Mouse (Mus musculus): ENCODE measurements around the gene Terb2. TPM values are rescaled to one million over a fixed set of nuclear protein-coding genes. Genes with fewer than 3 reads are reported as not detected.
"Not testable (repeated sequence)": the region's sequence is repeated elsewhere in the genome, so short reads cannot be mapped to it uniquely, and the experiment has no call there.

Terb2 gene
- polyA plus RNA-seq, 1 experiment from 2014 or later: not detected

- no peaks in the 10 kb centered on the region for H3K36me3 ChIP-seq (ENCODE audit: control insufficient read depth, insufficient read depth)
- H3K9ac ChIP-seq (ENCODE audit: low read depth, low read length): no peak overlapping the region
- 77% methylated on average over 3 of the region's 3 CpGs for WGBS (ENCODE audit: insufficient replicate concordance)
- H3K4me2 ChIP-seq (ENCODE audit: low read depth, low read length): no peak overlapping the region
- no peaks in the 10 kb centered on the region for H3K9me3 ChIP-seq (replicated peaks; ENCODE audit: control insufficient read depth, low read length)
- no peaks in the 10 kb centered on the region for H3K27me3 ChIP-seq (ENCODE audit: control insufficient read depth, insufficient read depth, low read depth, low read length)
- ATAC-seq (ENCODE audit: low read depth): no peak
- H3K27ac ChIP-seq (ENCODE audit: low read length): no peak overlapping the region
- no peaks in the 10 kb centered on the region for H3K4me1 ChIP-seq (ENCODE audit: control insufficient read depth, low read depth, low read length)
- H3K4me3 ChIP-seq (ENCODE audit: low read depth, low read length): no peak overlapping the region
These were observed 24.6 kb downstream of the Terb2 start for GRCm38 (mm10) chr2:122210534-122211228.

GRCm38 (mm10) chr2:122217075-122217474 lies 31.0 kb downstream of the Terb2 start:
- not testable (repeated sequence) for H3K4me3 ChIP-seq (ENCODE audit: low read depth, low read length)
- ATAC-seq (ENCODE audit: low read depth): peak; percentile 90

DNA sequence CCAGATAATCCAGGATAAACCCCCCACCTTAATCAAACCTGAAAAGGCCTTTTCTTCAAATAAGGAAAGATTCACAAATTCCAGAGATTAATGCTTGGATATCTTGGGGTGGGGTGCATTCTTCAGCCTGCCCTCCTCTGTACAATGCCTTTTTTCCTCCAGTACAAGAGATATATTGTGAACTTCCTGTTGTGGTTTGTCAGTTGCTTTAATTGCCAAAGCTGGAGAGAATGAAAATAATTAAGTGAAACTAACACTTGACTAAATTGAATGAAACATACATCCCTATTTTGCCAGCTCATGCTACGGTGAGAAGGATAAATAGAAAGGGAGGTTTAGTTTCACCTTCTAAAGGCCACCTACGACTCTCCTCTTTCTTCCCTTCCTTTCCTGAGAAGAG lies 32.2 kb downstream of the Terb2 start:
- Histone ChIP-seq H3K4me3 (ENCODE audit: low read depth, low read length) (no peak overlapping the region), H3K4me2 (ENCODE audit: low read depth, low read length) (no peak overlapping the region), H3K36me3 (ENCODE audit: control insufficient read depth, insufficient read depth) (no peaks in the 10 kb centered on the region), H3K9ac (ENCODE audit: low read depth, low read length) (no peak overlapping the region), H3K27ac (ENCODE audit: low read length) (no peak overlapping the region), H3K4me1 (ENCODE audit: control insufficient read depth, low read depth, low read length) (peaks cover 8% of the 10 kb centered on the region), H3K9me3 (replicated peaks; ENCODE audit: control insufficient read depth, low read length) (no peaks in the 10 kb centered on the region), H3K27me3 (ENCODE audit: control insufficient read depth, insufficient read depth, low read depth, low read length) (no peaks in the 10 kb centered on the region)
- 34% methylated on average over 2 of the region's 2 CpGs for WGBS (ENCODE audit: insufficient replicate concordance)
- ATAC-seq (ENCODE audit: low read depth): no peak

More at GRCm38 (mm10) chr2:122217075-122217474, 31.0 kb downstream of the Terb2 start:
- not testable (repeated sequence) for H3K9me3 ChIP-seq (replicated peaks; ENCODE audit: control insufficient read depth, low read length); H3K4me1 ChIP-seq (ENCODE audit: control insufficient read depth, low read depth, low read length); H3K36me3 ChIP-seq (ENCODE audit: control insufficient read depth, insufficient read depth); H3K27me3 ChIP-seq (ENCODE audit: control insufficient read depth, insufficient read depth, low read depth, low read length); H3K9ac ChIP-seq (ENCODE audit: low read depth, low read length); H3K4me2 ChIP-seq (ENCODE audit: low read depth, low read length)
- peak overlapping the region; percentile 12; the same call in 1 of the 2 replicates for H3K27ac ChIP-seq (ENCODE audit: low read length)
- WGBS (ENCODE audit: insufficient replicate concordance): 44% methylated on average over 4 of the region's 4 CpGs

DNA sequence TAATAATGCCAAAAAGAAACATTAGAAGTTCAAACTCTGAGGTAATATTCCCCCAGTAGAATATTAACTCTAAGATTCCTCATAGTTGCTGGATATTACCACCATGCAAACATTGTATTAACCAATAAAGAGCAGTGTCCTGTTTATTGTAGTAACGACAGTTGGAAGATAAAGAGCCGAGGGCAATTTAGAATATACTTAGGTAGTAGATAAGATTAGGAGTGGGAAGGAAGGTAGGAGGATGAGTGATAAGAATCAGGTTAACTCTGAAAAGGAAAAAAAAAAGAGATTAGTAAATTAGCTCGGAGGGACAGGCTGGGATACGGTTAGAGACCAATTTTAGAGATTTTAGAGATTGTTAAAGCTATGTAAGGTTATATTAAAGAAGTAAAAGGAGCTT lies 35.3 kb downstream of the Terb2 start:
- no peak overlapping the region for H3K4me2 ChIP-seq (ENCODE audit: low read depth, low read length)
- H3K9ac ChIP-seq (ENCODE audit: low read depth, low read length): no peak overlapping the region
- H3K36me3 ChIP-seq (ENCODE audit: control insufficient read depth, insufficient read depth): no peaks in the 10 kb centered on the region
- WGBS (ENCODE audit: insufficient replicate concordance): 13% methylated on average over 4 of the region's 4 CpGs
- H3K27me3 ChIP-seq (ENCODE audit: control insufficient read depth, insufficient read depth, low read depth, low read length): no peaks in the 10 kb centered on the region
- ATAC-seq (ENCODE audit: low read depth): no peak
- H3K4me3 ChIP-seq (ENCODE audit: low read depth, low read length): no peak overlapping the region
- H3K4me1 ChIP-seq (ENCODE audit: control insufficient read depth, low read depth, low read length): peaks cover 11% of the 10 kb centered on the region
- no peaks in the 10 kb centered on the region for H3K9me3 ChIP-seq (replicated peaks; ENCODE audit: control insufficient read depth, low read length)
- H3K27ac ChIP-seq (ENCODE audit: low read length): no peak overlapping the region

GRCm38 (mm10) chr2:122221798-122222197 lies 35.7 kb downstream of the Terb2 start:
- H3K9me3 ChIP-seq (replicated peaks; ENCODE audit: control insufficient read depth, low read length): no peaks in the 10 kb centered on the region
- H3K4me1 ChIP-seq (ENCODE audit: control insufficient read depth, low read depth, low read length): peaks cover 14% of the 10 kb centered on the region
- H3K27ac ChIP-seq (ENCODE audit: low read length): no peak overlapping the region
- no peak overlapping the region for H3K4me3 ChIP-seq (ENCODE audit: low read depth, low read length)
- ATAC-seq (ENCODE audit: low read depth): peak; percentile 51; the same call in 1 of the 2 replicates
- no peak overlapping the region for H3K4me2 ChIP-seq (ENCODE audit: low read depth, low read length)
- H3K36me3 ChIP-seq (ENCODE audit: control insufficient read depth, insufficient read depth): no peaks in the 10 kb centered on the region
- 32% methylated on average over 5 of the region's 5 CpGs for WGBS (ENCODE audit: insufficient replicate concordance)
- H3K9ac ChIP-seq (ENCODE audit: low read depth, low read length): no peak overlapping the region
- H3K27me3 ChIP-seq (ENCODE audit: control insufficient read depth, insufficient read depth, low read depth, low read length): no peaks in the 10 kb centered on the region

GRCm38 (mm10) chr2:122222272-122222671 lies 36.2 kb downstream of the Terb2 start:
- Histone ChIP-seq H3K4me3 (ENCODE audit: low read depth, low read length) (no peak overlapping the region), H3K9me3 (replicated peaks; ENCODE audit: control insufficient read depth, low read length) (no peaks in the 10 kb centered on the region), H3K27me3 (ENCODE audit: control insufficient read depth, insufficient read depth, low read depth, low read length) (no peaks in the 10 kb centered on the region), H3K4me2 (ENCODE audit: low read depth, low read length) (no peak overlapping the region), H3K9ac (ENCODE audit: low read depth, low read length) (no peak overlapping the region), H3K27ac (ENCODE audit: low read length) (no peak overlapping the region), H3K36me3 (ENCODE audit: control insufficient read depth, insufficient read depth) (no peaks in the 10 kb centered on the region), H3K4me1 (ENCODE audit: control insufficient read depth, low read depth, low read length) (peaks cover 15% of the 10 kb centered on the region)
- 38% methylated on average over 5 of the region's 5 CpGs for WGBS (ENCODE audit: insufficient replicate concordance)
- no peak for ATAC-seq (ENCODE audit: low read depth)

DNA sequence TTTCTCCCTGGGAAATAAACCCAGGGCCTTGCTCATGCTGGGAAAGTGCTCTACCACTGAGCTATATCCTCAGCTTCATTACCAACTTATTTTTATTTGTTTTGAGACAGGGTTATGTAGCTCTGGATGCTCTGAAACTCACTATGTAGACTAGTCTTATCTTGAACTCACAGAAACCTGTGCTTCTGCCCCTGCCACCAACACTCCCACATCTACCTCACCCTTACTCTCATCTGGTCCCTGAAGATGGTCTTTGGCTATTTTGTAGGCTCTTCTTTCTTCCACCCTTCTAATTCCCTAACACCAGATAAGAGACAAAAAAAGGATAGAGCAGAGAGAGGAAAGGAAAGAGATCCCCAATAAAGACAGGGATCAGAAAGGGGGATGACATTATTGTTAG lies 37.6 kb downstream of the Terb2 start:
- no peaks in the 10 kb centered on the region for H3K9me3 ChIP-seq (replicated peaks; ENCODE audit: control insufficient read depth, low read length)
- no peaks in the 10 kb centered on the region for H3K36me3 ChIP-seq (ENCODE audit: control insufficient read depth, insufficient read depth)
- peaks cover 18% of the 10 kb centered on the region for H3K4me1 ChIP-seq (ENCODE audit: control insufficient read depth, low read depth, low read length)
- H3K4me3 ChIP-seq (ENCODE audit: low read depth, low read length): no peak overlapping the region
- no peak overlapping the region for H3K4me2 ChIP-seq (ENCODE audit: low read depth, low read length)
- ATAC-seq (ENCODE audit: low read depth): peak; percentile 62; the same call in 1 of the 2 replicates
- no peak overlapping the region for H3K27ac ChIP-seq (ENCODE audit: low read length)
- H3K9ac ChIP-seq (ENCODE audit: low read depth, low read length): no peak overlapping the region
- no peaks in the 10 kb centered on the region for H3K27me3 ChIP-seq (ENCODE audit: control insufficient read depth, insufficient read depth, low read depth, low read length)

DNA sequence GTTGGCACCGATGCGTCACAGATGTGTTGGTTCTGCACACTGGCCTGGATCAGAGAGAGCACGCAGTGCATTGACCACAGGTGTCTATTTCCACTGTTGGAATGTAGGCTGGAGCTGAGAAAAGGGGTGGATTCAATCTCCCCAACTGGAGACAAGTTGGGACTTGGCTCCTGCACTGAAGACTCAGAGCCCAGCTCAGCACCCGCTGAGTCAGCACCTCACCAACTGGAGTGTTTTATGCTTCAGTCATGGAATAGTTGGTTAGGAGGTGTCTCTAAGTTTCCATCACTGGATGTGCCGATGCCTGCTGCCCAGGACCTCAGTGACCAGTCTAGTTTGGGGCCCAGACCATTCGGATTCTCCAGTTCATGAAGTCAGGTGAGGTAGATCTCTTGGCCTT lies 44.3 kb downstream of the Terb2 start:
- WGBS (ENCODE audit: insufficient replicate concordance): 77% methylated on average over 6 of the region's 6 CpGs
- ATAC-seq (ENCODE audit: low read depth): no peak
- Histone ChIP-seq H3K4me2 (ENCODE audit: low read depth, low read length) (no peak overlapping the region), H3K4me1 (ENCODE audit: control insufficient read depth, low read depth, low read length) (peaks cover 17% of the 10 kb centered on the region), H3K9ac (ENCODE audit: low read depth, low read length) (no peak overlapping the region), H3K27ac (ENCODE audit: low read length) (no peak overlapping the region), H3K9me3 (replicated peaks; ENCODE audit: control insufficient read depth, low read length) (no peaks in the 10 kb centered on the region), H3K27me3 (ENCODE audit: control insufficient read depth, insufficient read depth, low read depth, low read length) (no peaks in the 10 kb centered on the region), H3K4me3 (ENCODE audit: low read depth, low read length) (no peak overlapping the region), H3K36me3 (ENCODE audit: control insufficient read depth, insufficient read depth) (no peaks in the 10 kb centered on the region)

DNA sequence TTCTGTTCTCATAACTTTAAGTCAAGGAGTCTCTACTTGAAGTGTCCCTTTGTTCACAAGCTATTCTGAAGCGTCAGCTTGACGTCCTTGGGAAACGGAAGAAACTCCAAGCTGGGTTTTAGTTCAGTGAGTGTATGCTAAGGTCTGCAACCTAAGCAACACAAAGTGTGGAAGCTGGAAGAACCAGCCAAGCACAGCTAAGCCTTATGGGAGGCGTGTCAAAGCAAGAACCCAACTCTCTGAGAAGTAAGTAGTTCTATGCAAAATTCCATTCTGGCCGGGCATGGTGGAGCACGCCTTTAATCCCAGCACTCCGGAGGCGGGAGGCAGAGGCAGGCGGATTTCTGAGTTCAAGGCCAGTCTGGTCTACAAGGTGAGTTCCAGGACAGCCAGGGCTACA lies 45.5 kb downstream of the Terb2 start:
- ATAC-seq (ENCODE audit: low read depth): no peak
- H3K9ac ChIP-seq (ENCODE audit: low read depth, low read length): no peak overlapping the region
- no peaks in the 10 kb centered on the region for H3K36me3 ChIP-seq (ENCODE audit: control insufficient read depth, insufficient read depth)
- H3K27me3 ChIP-seq (ENCODE audit: control insufficient read depth, insufficient read depth, low read depth, low read length): no peaks in the 10 kb centered on the region
- H3K4me3 ChIP-seq (ENCODE audit: low read depth, low read length): no peak overlapping the region
- H3K4me2 ChIP-seq (ENCODE audit: low read depth, low read length): no peak overlapping the region
- peaks cover 25% of the 10 kb centered on the region for H3K4me1 ChIP-seq (ENCODE audit: control insufficient read depth, low read depth, low read length)
- 86% methylated on average over 9 of the region's 9 CpGs for WGBS (ENCODE audit: insufficient replicate concordance)
- no peaks in the 10 kb centered on the region for H3K9me3 ChIP-seq (replicated peaks; ENCODE audit: control insufficient read depth, low read length)
- no peak overlapping the region for H3K27ac ChIP-seq (ENCODE audit: low read length)

Measured in liver, embryonic 16.5 days (tissue).